Mouse (Mus musculus) ES-Bruce4 (cell line): Measurements from ENCODE around the gene Fgf18. TPM values are rescaled to one million over a fixed set of nuclear protein-coding genes. Genes with fewer than 3 reads are reported as not detected.

Experiments
- H3K27ac ChIP-seq: 2 replicates; pipeline ENCODE4 v1.5.1; 2012; ENCODE audit warnings: low read length, inconsistent platforms; ENCODE audit not compliant: insufficient read depth
- H3K27me3 ChIP-seq: 2 replicates; pipeline ENCODE4 v1.6.1; 2012; ENCODE audit warnings: mild to moderate bottlenecking, low read length, inconsistent platforms; ENCODE audit not compliant: control insufficient read depth, poor library complexity, insufficient read depth, severe bottlenecking
- H3K36me3 ChIP-seq: 2 replicates; pipeline ENCODE4 v1.6.1; 2012; ENCODE audit warnings: inconsistent platforms, mild to moderate bottlenecking, low read length, moderate library complexity; ENCODE audit not compliant: control insufficient read depth, poor library complexity, insufficient read depth, severe bottlenecking
- H3K4me1 ChIP-seq: one replicate; pipeline ENCODE4 v1.8.1; 2011; ENCODE audit warnings: low read length; ENCODE audit not compliant: control insufficient read depth, insufficient read depth
- H3K4me3 ChIP-seq: 2 replicates; pipeline ENCODE4 v1.5.1; 2011; ENCODE audit warnings: low read depth, mild to moderate bottlenecking, low read length
- H3K9ac ChIP-seq: 2 replicates; pipeline ENCODE4 v1.6.1; 2012; ENCODE audit warnings: low read depth, mild to moderate bottlenecking, inconsistent platforms; ENCODE audit not compliant: poor library complexity, severe bottlenecking
- H3K9me3 ChIP-seq: replicated peaks from 2 replicates; pipeline ENCODE4 v1.6.1; 2012; ENCODE audit warnings: mild to moderate bottlenecking, low read length, inconsistent platforms; ENCODE audit not compliant: control insufficient read depth, poor library complexity, insufficient read depth, severe bottlenecking
- CTCF ChIP-seq: IDR thresholded peaks from one replicate; pipeline ENCODE4 v1.8.1; 2011; ENCODE audit warnings: low read depth, low read length
- EP300 ChIP-seq: IDR thresholded peaks from 2 replicates; pipeline ENCODE4 v1.6.1; 2011; ENCODE audit warnings: low read depth, low read length; ENCODE audit not compliant: insufficient read depth
- POLR2A ChIP-seq: IDR thresholded peaks from one replicate; pipeline ENCODE4 v1.8.1; 2011; ENCODE audit warnings: low read length; ENCODE audit not compliant: insufficient read depth
- polyA plus RNA-seq: library from polyadenylated mRNA; stranded (reverse); fragments of >200 nt; gene quantifications from 2 replicates; pipeline ENCODE4 v1.2.4, GENCODE M21; 2011; ENCODE audit warnings: low read depth; ENCODE audit not compliant: missing spikeins, insufficient read depth, insufficient read length

Gene Fgf18
- polyA plus RNA-seq, 1 experiment = 0.82 TPM

DNA sequence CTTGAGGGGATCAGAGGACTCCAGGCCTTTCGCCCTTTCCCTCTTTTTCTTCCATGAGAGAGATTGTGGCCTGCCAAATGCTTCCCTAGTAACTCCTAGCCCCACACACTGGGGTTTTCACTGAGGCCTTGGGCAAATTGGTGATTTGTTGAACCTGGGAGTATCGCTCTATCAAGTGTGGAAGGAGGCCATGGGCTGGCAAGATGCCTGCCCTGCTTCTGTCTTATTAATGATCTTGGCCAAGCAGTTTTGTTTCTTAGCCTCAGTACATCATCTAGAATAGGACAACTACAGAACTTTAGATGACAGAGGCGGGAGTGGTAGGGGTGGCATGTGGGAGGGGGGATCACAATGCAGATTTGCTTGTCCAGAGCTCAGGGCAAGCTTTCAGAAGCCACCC lies 31.4 kb downstream of the Fgf18 start:
- no peak for TF ChIP-seq EP300
- H3K4me3 ChIP-seq = no peak overlapping the region
- no peak overlapping the region for H3K9ac ChIP-seq
- H3K4me1 ChIP-seq = no peaks in the 10 kb centered on the region
- H3K27ac ChIP-seq = no peak overlapping the region
- H3K36me3 ChIP-seq = no peaks in the 10 kb centered on the region
- H3K27me3 ChIP-seq = no peaks in the 10 kb centered on the region
- no peaks in the 10 kb centered on the region for H3K9me3 ChIP-seq

DNA sequence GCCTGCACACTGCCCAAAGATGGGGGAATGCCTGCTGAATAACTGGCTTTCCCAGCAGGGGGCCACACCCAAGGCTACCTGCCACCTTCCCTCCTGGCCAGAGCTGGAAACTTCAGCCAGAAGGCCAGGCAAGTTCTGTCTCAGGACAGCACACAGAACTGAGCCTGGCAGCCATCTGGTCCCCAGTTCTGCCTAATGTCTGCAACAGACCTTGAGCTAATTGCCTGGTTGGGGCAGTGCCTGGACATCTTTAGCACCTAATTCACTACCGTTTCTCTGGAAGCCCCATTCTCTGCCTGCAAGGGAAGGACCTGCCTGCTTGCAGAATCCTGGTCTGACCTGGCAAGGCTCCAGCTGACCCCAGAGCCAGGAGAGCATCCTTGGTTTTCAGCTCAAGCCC lies 34.8 kb downstream of the Fgf18 start:
- no peak overlapping the region for H3K4me3 ChIP-seq
- no peak overlapping the region for H3K27ac ChIP-seq
- H3K36me3 ChIP-seq = no peaks in the 10 kb centered on the region
- H3K4me1 ChIP-seq = no peaks in the 10 kb centered on the region
- TF ChIP-seq POLR2A (no peak), EP300 (no peak), CTCF (no peak)
- H3K9me3 ChIP-seq = no peaks in the 10 kb centered on the region
- no peak overlapping the region for H3K9ac ChIP-seq
- no peaks in the 10 kb centered on the region for H3K27me3 ChIP-seq

DNA sequence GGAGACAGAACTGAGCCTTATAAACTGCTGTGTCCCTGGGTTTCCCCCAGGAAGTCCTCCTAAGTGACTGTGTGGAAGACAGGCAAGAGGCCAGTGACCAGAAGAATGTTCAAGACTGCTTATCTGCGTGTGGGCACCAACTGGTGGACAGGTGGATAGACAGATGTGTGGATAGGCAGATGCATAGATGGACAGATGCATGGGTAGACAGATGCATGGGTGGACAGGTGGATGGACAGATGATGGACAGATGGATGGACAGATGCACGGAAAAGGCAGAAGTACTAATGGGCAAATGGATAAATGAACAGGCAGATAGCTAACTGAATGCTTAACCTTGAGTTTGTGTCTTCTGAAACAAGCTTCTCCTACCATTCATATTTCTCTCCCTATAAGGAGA lies 37.1 kb downstream of the Fgf18 start:
- Histone ChIP-seq H3K4me1 (no peaks in the 10 kb centered on the region), H3K27me3 (no peaks in the 10 kb centered on the region), H3K9ac (no peak overlapping the region), H3K36me3 (no peaks in the 10 kb centered on the region), H3K4me3 (no peak overlapping the region), H3K9me3 (no peaks in the 10 kb centered on the region), H3K27ac (no peak overlapping the region)
- TF ChIP-seq POLR2A (no peak), CTCF (no peak), EP300 (no peak)

DNA sequence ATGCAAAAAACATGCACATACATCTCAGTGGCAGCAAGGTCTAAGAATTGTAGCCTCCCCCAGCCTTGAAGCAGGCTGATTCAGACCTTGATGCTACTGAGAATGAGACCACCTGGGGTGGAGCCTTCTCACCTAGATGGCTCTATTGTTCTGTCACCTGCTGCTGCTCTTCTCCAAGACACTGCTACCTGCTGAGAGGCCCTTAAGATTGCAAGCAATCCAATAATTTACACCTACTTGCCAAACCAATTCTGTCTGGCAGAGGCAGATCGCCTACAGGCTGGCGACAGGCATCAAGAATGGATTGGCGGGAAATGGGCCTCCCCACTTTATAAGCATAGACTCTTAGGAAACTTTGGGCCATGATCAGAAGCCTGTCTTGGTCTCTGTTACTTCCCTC lies 39.7 kb downstream of the Fgf18 start:
- Histone ChIP-seq H3K36me3 (no peaks in the 10 kb centered on the region), H3K4me3 (no peak overlapping the region), H3K4me1 (no peaks in the 10 kb centered on the region), H3K27ac (no peak overlapping the region), H3K9ac (no peak overlapping the region), H3K9me3 (no peaks in the 10 kb centered on the region), H3K27me3 (no peaks in the 10 kb centered on the region)
- TF ChIP-seq EP300 (no peak), POLR2A (no peak), CTCF (no peak)

DNA sequence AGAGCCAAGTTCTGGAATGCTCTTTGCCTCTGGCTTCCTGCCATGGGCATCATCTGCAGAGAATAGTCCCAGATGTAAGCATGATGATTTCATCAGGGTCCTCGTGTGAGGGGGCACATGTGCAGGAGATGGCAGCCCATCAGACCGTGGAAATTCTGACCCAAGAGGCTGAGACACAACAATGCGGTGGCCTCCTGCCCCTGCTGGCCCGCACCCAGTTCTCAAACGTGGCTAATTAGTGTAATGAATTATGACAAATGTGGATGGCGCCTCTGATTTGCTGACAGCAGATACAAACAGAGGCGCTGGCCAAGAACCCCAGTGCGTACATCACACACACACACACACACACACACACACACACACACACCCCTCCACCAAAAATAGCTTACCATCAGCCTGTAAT lies 42.3 kb downstream of the Fgf18 start:
- Histone ChIP-seq H3K36me3 (no peaks in the 10 kb centered on the region), H3K9me3 (no peaks in the 10 kb centered on the region), H3K27ac (no peak overlapping the region), H3K4me3 (no peak overlapping the region), H3K4me1 (no peaks in the 10 kb centered on the region), H3K9ac (no peak overlapping the region), H3K27me3 (no peaks in the 10 kb centered on the region)
- no peak for TF ChIP-seq EP300
- TF ChIP-seq POLR2A = no peak
- TF ChIP-seq CTCF = no peak

DNA sequence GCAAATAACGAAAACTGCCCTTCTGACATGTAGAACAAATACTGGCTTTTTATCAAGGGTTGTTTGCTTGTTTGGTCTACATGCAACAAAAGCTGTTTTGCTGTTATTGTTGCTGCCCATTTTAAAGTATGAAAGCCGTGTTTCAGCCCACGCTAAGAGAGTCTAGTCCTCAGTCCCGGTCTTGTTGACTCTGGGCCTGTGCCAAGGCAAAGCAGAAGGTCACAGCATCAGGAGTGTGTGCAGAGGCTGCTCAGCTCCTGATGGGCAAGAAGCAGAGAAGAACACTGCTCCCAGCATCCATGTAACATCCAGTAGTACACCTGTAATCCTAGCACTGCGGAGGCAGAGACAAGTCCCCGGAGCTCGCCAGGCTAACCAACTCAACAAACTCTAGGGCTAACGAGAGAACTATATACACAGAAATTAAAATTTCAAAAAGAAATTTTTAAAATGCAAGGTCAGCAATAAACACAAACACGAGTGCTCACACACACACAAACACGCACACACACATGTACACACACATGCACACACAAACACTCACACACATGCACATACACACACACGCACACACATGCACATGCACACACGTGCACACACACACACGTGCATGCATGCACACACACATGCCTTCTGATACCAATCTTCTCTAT lies 43.8 kb downstream of the Fgf18 start:
- Histone ChIP-seq H3K4me3 (no peak overlapping the region), H3K4me1 (no peaks in the 10 kb centered on the region), H3K27ac (no peak overlapping the region), H3K9ac (no peak overlapping the region), H3K36me3 (no peaks in the 10 kb centered on the region), H3K9me3 (no peaks in the 10 kb centered on the region), H3K27me3 (no peaks in the 10 kb centered on the region)
- TF ChIP-seq CTCF (no peak), EP300 (no peak), POLR2A (no peak)
